Mouse (Mus musculus) left cerebral cortex, postnatal 14 days (tissue): ENCODE data around the gene Col4a4. TPM values are rescaled to one million over a fixed set of nuclear protein-coding genes. Genes with fewer than 3 reads are reported as not detected.

Experiments used
- DNase-seq, 2 experiments: peaks; one replicate each; pipeline ENCODE4 v3.0.0; 2021 to 2022; ENCODE audit warnings: low spot score in 2 of 2, mixed read lengths in 1 of 2
- intact Hi-C: fragments of 180-260 bp; cut with DNase I; formaldehyde crosslinking; loops from one replicate; pipeline ENCODE4 v1.15.1; 2025
- total RNA-seq, 2 experiments: library from RNA; stranded (reverse); gene quantifications; 2 replicates each; pipeline ENCODE4 v1.2.3; 2021

Gene Col4a4
- total RNA-seq, 2 experiments from 2014 or later, result 3.5 to 3.9 TPM

DNA sequence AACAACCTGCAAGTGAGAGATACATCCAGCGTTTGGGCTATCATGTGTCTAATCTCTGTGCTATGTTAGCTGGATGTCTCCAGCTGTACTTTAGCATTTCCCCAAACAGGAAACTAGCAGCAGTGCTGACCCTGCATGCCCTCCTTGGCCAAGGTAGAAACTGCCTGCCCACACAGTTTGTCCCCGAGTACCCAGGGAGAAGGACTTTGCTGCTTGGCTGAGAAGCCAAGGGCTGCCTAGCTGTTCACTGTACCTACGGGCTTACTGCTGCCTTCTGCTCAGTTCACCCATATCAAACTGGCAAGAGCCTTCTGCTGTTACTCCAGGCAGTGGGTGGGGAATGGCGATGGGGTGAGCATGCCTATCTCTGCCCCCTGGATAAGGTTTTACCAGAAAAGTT is 3.6 kb upstream of the Col4a4 start:
- intact Hi-C loops, result no loop called here

GRCm38 (mm10) chr1:82585981-82586380 is 668 bp downstream of the Col4a4 start:
- no peak for DNase-seq
- intact Hi-C loops, result no loop called here

More for the DNA sequence above, 3.6 kb upstream of the Col4a4 start:
- no peak for DNase-seq

- DNase-seq, result no peak
- intact Hi-C loops, result no loop called here
Measured at GRCm38 (mm10) chr1:82578320-82578719, 8.3 kb downstream of the Col4a4 start.

DNA sequence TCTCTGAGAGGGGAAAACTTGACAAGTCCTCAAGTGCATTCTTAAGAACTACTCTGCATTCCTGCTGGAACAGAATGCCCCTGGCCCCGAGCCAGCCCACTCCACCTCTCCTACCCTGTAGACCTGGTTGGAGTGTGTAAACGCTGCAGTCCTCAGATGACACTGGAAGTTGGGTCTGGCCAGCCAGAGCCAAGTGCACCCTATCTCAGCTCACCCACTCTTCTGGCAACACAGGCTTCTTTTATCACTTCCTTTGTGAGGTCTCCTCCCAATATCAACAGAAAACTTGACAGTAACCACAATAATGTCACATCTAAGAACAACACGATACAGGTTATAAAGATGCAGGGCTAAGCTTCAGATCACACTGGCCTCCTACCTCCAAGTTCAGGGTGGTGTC is 8.7 kb downstream of the Col4a4 start:
- no peak for DNase-seq
- intact Hi-C loops, result no loop called here

DNA sequence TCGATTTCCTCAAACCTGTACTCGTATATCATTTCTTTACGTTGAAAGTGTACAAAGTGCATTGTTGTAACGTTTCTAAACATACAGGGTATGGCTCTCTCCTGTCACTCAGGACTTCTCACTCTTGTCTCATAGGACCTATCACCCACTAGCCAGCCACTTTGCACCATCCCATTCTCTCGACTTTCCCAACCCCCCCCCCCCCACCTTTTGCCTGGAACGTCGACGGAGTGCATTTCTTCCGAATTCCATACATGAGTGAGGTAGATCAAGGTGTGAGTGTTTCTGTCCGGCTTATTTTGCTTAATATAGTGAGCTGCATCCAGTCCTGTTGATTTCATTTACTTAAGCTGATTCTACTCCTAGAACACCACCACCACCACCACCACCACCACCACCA is 9.3 kb downstream of the Col4a4 start:
- intact Hi-C loops, result no loop called here

DNA sequence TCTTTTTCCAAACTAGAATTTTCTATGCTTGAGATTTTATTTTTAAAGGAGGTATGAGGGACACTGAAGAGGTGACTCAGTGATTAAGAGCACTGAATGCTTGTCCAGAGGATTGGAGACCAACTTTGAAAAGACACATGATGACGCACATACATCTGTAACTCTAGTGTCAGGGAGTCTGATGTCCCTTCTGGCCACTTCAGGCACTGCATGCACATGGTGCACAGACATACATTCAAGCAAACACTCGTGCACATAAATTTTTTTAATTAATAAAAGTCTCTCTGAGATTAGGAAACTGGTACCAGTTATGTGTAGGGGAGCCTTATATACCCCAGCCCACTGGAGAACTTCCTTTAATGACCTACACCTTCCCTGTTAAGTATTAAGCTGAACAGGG is 10.5 kb downstream of the Col4a4 start:
- no peak for DNase-seq
- intact Hi-C loops, result no loop called here

More for the DNA sequence above, 9.3 kb downstream of the Col4a4 start:
- DNase-seq, result no peak

DNA sequence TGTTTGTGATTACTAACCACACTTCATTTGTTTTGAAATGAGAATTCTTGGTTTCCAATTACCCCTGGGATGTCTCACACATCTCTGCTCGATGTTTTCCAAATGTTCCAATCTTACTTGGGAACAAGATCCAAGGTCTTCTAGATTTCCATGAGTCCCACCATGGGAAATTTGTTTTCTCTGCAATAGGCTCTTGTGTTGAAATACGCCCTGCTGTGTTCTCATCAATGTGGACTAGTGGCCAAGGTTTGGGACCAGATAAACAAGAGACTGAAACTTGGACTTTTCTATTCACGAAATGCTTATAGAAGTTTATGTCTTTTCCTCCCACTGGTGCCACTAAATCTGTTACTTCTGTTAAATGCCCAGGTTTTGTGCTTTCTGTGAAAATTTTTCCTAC is 11.0 kb downstream of the Col4a4 start:
- intact Hi-C loops, result no loop called here

DNA sequence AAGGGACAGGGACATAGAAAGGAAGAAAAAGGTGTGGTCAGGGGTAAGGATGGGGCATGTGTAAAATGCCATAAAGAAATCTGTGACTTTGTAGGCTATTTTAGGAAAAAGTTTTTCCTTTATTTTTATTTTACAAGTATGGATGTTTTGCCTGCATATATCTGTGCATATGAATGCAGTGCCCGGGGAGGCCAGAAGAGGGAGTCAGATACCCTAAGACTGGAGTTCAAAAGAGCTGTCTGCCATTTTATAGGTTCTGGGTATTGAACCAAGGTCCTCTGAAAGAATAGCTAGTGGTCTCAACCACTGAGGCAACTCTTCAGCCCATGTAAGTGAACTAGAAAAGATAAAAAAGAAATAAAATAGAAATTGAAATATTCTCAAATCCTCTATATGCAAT is 14.9 kb downstream of the Col4a4 start:
- intact Hi-C loops, result loop anchor here (5.0 kb wide), 1 partner anchor 71 kb away; no protein-coding TSS in a partner anchor
- DNase-seq, result no peak

More for the DNA sequence above, 11.0 kb downstream of the Col4a4 start:
- DNase-seq, result no peak

GRCm38 (mm10) chr1:82569405-82569804 is 17.2 kb downstream of the Col4a4 start:
- intact Hi-C loops, result no loop called here
- DNase-seq, result no peak

GRCm38 (mm10) chr1:82560223-82560622 is 26.4 kb downstream of the Col4a4 start:
- DNase-seq, result peak in 1 of 2 experiments; percentile 12

DNA sequence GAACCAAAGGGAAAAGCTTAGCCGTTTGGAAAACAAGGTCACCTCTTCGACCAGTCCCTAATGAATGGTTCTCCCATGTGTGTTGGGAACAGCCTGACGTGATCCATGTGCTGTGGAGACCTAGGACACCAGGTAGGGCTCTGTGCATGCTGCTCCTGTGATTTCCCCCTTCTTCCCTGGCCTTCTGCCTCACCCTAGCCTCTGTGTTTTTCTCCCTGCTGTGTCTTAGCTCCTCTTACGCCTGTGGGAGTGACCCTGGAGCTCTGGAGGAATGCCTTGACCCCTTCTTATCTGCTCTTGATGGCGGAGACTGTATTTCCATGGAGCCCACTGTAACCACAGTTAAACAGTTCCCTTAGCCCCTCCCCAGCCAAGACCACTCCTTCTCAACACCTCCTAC is 31.8 kb downstream of the Col4a4 start:
- no peak for DNase-seq
- intact Hi-C loops, result loop anchor here (5.0 to 10.0 kb wide), 3 partner anchors 87 to 520 kb away; partner anchors contain the start of gene Gm47791

More at GRCm38 (mm10) chr1:82560223-82560622, 26.4 kb downstream of the Col4a4 start:
- intact Hi-C loops, result no loop called here

- no peak for DNase-seq
- intact Hi-C loops, result loop anchor here (10.0 kb wide), 2 partner anchors 220 to 520 kb away; partner anchors contain the start of gene Gm47791
Measured at GRCm38 (mm10) chr1:82554443-82554850, 32.2 kb downstream of the Col4a4 start.

DNA sequence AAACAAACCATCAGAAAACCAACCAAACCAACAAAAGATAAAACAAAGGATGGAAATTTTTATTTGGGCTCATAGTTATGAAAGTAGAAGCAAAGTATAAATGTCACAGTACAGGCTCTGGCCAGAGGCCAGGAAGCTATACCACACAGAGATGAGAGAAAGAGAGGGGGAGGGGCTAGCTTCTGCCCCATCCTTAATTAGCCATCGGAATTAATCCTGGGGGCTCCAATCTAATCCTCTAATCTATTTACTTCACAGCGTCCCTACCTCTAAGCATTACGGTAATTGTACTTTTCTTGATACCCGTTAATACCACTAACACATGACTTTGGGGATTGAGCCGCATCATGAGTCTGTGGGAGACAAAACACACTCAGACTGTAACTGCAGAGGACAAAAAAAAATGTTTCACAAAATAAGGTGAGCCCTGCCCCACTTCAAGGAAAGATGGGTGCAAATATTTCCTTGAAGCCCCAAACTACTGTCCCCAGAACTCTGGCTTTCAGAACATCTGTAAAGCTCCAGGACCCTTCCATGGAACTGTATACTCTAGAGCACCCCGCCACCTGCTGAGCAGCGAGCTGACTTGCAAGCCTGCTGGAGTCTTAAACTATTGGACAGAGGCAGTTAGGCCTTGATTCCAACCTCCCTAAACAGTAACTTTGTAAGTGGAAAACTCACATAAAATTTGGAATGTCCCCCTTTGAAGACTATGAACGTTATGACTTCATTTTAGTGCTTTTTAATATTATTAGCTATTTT is 41.3 kb downstream of the Col4a4 start:
- DNase-seq, result no peak
- intact Hi-C loops, result no loop called here

DNA sequence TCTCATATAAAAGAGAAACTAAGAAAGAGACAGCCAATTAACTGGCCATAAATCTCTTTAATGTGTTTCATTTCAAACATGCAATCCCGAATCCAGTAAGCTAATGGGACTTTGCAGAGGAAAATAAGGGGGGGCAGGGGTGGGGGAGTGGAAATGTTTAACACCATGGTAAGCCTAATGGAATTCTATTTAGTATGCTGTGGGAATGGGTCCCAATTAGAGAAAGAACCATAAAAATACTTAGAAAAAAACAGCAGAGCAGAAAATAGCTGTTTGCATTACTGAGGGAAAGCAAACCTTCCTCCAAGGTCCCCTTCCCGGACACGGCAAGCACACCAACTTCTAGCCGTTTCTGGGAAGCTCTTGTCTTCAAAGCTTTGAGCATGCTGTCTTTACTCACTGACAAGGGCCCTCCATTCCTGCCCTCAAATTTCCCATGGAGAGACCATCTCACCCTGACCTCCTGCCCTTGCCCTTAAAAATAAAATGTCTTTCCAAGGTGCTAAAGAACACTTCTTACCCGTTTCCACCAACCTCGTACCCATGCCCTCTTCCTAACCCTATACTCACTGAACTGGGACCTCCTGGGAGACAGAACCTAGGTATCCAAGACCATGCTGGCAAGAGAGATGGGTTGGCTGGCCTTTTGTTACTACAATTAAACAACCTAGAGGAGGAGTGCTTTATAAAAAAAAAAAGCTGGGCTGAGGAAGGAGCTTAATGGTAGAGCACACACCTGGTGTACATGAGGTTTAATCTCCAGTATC is 42.0 kb downstream of the Col4a4 start:
- intact Hi-C loops, result no loop called here
- no peak for DNase-seq

- intact Hi-C loops, result no loop called here
- DNase-seq, result no peak
Measured at GRCm38 (mm10) chr1:82543934-82544333, 42.7 kb downstream of the Col4a4 start.

GRCm38 (mm10) chr1:82540056-82540455 is 46.6 kb downstream of the Col4a4 start:
- DNase-seq, result no peak
- intact Hi-C loops, result no loop called here

DNA sequence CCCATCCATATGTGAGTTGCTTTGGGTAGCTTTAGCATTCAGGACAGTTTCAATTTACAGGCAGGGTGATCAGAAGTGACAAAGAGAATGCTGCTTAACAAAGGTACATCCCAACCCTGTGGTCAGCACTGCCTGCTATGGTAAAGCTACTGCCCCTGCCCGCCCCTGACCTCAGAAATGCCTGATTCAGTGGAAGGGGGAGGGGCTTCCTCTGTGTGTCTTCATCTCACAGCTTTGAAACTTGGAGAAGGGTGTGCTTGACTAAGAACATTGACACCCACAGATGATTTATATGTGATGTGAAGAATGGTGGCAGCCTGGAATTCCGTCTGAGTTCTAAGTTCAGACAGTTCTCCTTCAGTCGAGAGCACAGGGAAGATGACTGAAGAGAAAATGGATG is 48.8 kb downstream of the Col4a4 start:
- intact Hi-C loops, result no loop called here
- no peak for DNase-seq

- peak in 1 of 2 experiments; percentile 23 for DNase-seq
- intact Hi-C loops, result no loop called here
Measured at GRCm38 (mm10) chr1:82536515-82537174, 50.0 kb downstream of the Col4a4 start.

GRCm38 (mm10) chr1:82527931-82528330 is 58.7 kb downstream of the Col4a4 start:
- no peak for DNase-seq
- intact Hi-C loops, result no loop called here

DNA sequence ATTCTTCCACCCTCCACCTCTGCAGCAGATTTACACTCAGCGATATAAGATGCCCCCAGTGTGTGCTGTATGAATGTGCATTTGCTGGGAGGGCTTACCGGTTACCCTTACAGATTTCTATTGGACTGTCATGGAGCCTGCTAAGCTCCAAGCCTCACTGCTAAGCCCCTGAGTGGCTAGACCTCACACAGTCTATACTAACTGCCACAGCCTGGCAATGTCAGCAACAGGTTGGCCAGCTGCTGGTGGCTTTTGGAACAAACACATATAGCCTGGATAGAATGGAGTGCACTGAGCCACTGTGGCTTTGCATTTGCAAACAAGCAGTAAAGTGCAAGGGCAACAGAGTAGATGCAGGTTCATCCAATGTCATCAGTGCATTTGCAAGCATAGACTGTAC is 94.7 kb downstream of the Col4a4 start:
- intact Hi-C loops, result no loop called here
- DNase-seq, result no peak
